Mouse (Mus musculus) brown adipose tissue, adult 24 weeks (tissue): Measurements from ENCODE around the gene Dab1. TPM values are rescaled to one million over a fixed set of nuclear protein-coding genes. Genes with fewer than 3 reads are reported as not detected.

Source experiments
- H3K27ac ChIP-seq: fragments of 200-500 bp; replicated peaks from 2 replicates; pipeline ENCODE4 v1.5.1; 2012; ENCODE audit warnings: low read depth, mild to moderate bottlenecking, low read length
- H3K4me1 ChIP-seq: fragments of 200-500 bp; 2 replicates; pipeline ENCODE4 v1.6.1; 2012; ENCODE audit warnings: low read length, mixed read lengths; ENCODE audit not compliant: control insufficient read depth, insufficient read depth, insufficient read length
- H3K4me3 ChIP-seq: fragments of 200-500 bp; 2 replicates; pipeline ENCODE4 v1.5.1; 2012; ENCODE audit warnings: low read depth, mild to moderate bottlenecking, low read length, moderate library complexity; ENCODE audit not compliant: insufficient read depth
- polyA plus RNA-seq: library from polyadenylated mRNA; stranded (reverse); fragments of >200 nt; gene quantifications from 2 replicates; pipeline ENCODE4 v1.2.4, GENCODE M21; 2012; ENCODE audit not compliant: missing spikeins, insufficient read depth, insufficient read length

The Dab1 gene
- polyA plus RNA-seq, 1 experiment = not detected

- Histone ChIP-seq H3K4me3 (no peak overlapping the region), H3K27ac (no peak overlapping the region), H3K4me1 (no peaks in the 10 kb centered on the region)
Observed at GRCm38 (mm10) chr4:104694188-104694587, 1075.0 kb downstream of the Dab1 start.

- H3K4me3 ChIP-seq = no peak overlapping the region
- H3K4me1 ChIP-seq = no peaks in the 10 kb centered on the region
- H3K27ac ChIP-seq = no peak overlapping the region
Observed at GRCm38 (mm10) chr4:104696522-104696921, 1077.4 kb downstream of the Dab1 start.

GRCm38 (mm10) chr4:104697703-104698102, 1078.5 kb downstream of the Dab1 start:
- H3K4me1 ChIP-seq = no peaks in the 10 kb centered on the region
- H3K4me3 ChIP-seq = no peak overlapping the region
- no peak overlapping the region for H3K27ac ChIP-seq

- no peak overlapping the region for H3K27ac ChIP-seq
- H3K4me1 ChIP-seq = no peaks in the 10 kb centered on the region
- no peak overlapping the region for H3K4me3 ChIP-seq
Observed at GRCm38 (mm10) chr4:104705664-104706645, 1086.8 kb downstream of the Dab1 start.

- H3K4me1 ChIP-seq = no peaks in the 10 kb centered on the region
- no peak overlapping the region for H3K27ac ChIP-seq
- no peak overlapping the region for H3K4me3 ChIP-seq
Observed at GRCm38 (mm10) chr4:104712338-104713083, 1093.4 kb downstream of the Dab1 start.

- H3K27ac ChIP-seq = no peak overlapping the region
- H3K4me3 ChIP-seq = no peak overlapping the region
- H3K4me1 ChIP-seq = peaks cover 4% of the 10 kb centered on the region; the same call in 1 of the 2 replicates
Observed at GRCm38 (mm10) chr4:104714925-104715519, 1095.9 kb downstream of the Dab1 start.

- H3K27ac ChIP-seq = no peak overlapping the region
- peaks cover 4% of the 10 kb centered on the region; the same call in 1 of the 2 replicates for H3K4me1 ChIP-seq
- H3K4me3 ChIP-seq = no peak overlapping the region
Observed at GRCm38 (mm10) chr4:104715857-104716256, 1096.7 kb downstream of the Dab1 start.

GRCm38 (mm10) chr4:104716506-104716905, 1097.3 kb downstream of the Dab1 start:
- H3K4me3 ChIP-seq = no peak overlapping the region
- H3K4me1 ChIP-seq = peaks cover 4% of the 10 kb centered on the region; the same call in 1 of the 2 replicates
- no peak overlapping the region for H3K27ac ChIP-seq

GRCm38 (mm10) chr4:104718973-104719795, 1100.0 kb downstream of the Dab1 start:
- Histone ChIP-seq H3K4me3 (no peak overlapping the region), H3K27ac (no peak overlapping the region), H3K4me1 (peaks cover 4% of the 10 kb centered on the region; the same call in 1 of the 2 replicates)

- no peak overlapping the region for H3K27ac ChIP-seq
- peaks cover 4% of the 10 kb centered on the region; the same call in 1 of the 2 replicates for H3K4me1 ChIP-seq
- no peak overlapping the region for H3K4me3 ChIP-seq
Observed at GRCm38 (mm10) chr4:104723527-104724045, 1104.4 kb downstream of the Dab1 start.

- no peak overlapping the region for H3K4me3 ChIP-seq
- H3K27ac ChIP-seq = no peak overlapping the region
- no peaks in the 10 kb centered on the region for H3K4me1 ChIP-seq
Observed at GRCm38 (mm10) chr4:104724258-104724657, 1105.1 kb downstream of the Dab1 start.

- H3K4me1 ChIP-seq = no peaks in the 10 kb centered on the region
- H3K4me3 ChIP-seq = no peak overlapping the region
- H3K27ac ChIP-seq = no peak overlapping the region
Observed at GRCm38 (mm10) chr4:104725673-104726072, 1106.5 kb downstream of the Dab1 start.

- Histone ChIP-seq H3K4me3 (no peak overlapping the region), H3K4me1 (no peaks in the 10 kb centered on the region), H3K27ac (no peak overlapping the region)
Observed at GRCm38 (mm10) chr4:104729185-104729584, 1110.0 kb downstream of the Dab1 start.

GRCm38 (mm10) chr4:104746500-104746899, 1127.3 kb downstream of the Dab1 start:
- no peak overlapping the region for H3K27ac ChIP-seq
- no peak overlapping the region for H3K4me3 ChIP-seq
- no peaks in the 10 kb centered on the region for H3K4me1 ChIP-seq
